Mouse (Mus musculus) ES-Bruce4 (cell line): ENCODE data around the gene Rhebl1.

Experiments used
- CTCF ChIP-seq: IDR thresholded peaks from one replicate; pipeline ENCODE4 v1.8.1; 2011; ENCODE audit warnings: low read depth, low read length
- EP300 ChIP-seq: IDR thresholded peaks from 2 replicates; pipeline ENCODE4 v1.6.1; 2011; ENCODE audit warnings: low read depth, low read length; ENCODE audit not compliant: insufficient read depth
- POLR2A ChIP-seq: IDR thresholded peaks from one replicate; pipeline ENCODE4 v1.8.1; 2011; ENCODE audit warnings: low read length; ENCODE audit not compliant: insufficient read depth

- TF ChIP-seq CTCF (no peak), POLR2A (no peak), EP300 (no peak)
These were observed 3.8 kb upstream of the Rhebl1 start, which contains the start of gene Dhh for GRCm38 (mm10) chr15:98897928-98898800.
